Mouse (Mus musculus) cerebellum, adult (tissue): Measurements from ENCODE around the gene Olfr458.
"Not testable (repeated sequence)": the region's sequence is repeated elsewhere in the genome, so short reads cannot be mapped to it uniquely, and the experiment has no call there.

Experiments used
- ATAC-seq: cut with Nextera tagmentation; 2 replicates; pipeline ENCODE4 v1.9.2; 2017; ENCODE audit warnings: mild to moderate bottlenecking, moderate library complexity, mixed read lengths; ENCODE audit not compliant: insufficient number of reproducible peaks, low FRiP score, low TSS enrichment

Gene Olfr458

GRCm38 (mm10) chr6:42465096-42465495 lies at the start of gene Olfr458:
Gene Olfr458, minus strand, starts transcription at chr6:42465196.
- ATAC-seq, result no peak

GRCm38 (mm10) chr6:42513461-42513860 lies 48.5 kb upstream of the Olfr458 start:
- no peak for ATAC-seq

- no peak for ATAC-seq
Measured at GRCm38 (mm10) chr6:42509311-42509710, 44.3 kb upstream of the Olfr458 start.

- no peak for ATAC-seq
Measured at GRCm38 (mm10) chr6:42503478-42503877, 38.5 kb upstream of the Olfr458 start.

DNA sequence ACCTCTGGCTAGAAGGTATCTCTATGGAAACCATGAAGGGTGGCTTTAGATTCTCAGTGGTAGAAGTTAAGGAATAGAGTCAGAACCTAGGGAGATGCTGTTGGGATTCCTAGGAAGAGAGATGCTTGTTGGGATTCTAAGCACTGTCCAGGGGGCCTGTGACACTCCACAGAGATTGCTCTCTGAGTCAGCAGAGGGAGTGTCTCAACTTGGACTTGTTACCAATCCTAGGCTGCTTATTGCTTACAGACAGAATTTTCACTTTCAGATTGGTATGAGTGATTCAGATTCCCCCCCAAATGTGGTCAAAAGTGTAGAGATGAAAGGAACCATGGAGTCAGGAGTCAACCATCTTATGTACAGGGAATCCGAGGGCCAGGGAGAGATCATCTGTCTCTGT lies 24.7 kb upstream of the Olfr458 start:
- no peak for ATAC-seq

- no peak for ATAC-seq
Measured at GRCm38 (mm10) chr6:42487114-42487513, 22.1 kb upstream of the Olfr458 start, which contains the start of gene Olfr456. Gene Olfr456, minus strand, starts transcription at chr6:42487214.

GRCm38 (mm10) chr6:42484633-42485032 lies 19.6 kb upstream of the Olfr458 start:
- ATAC-seq, result no peak

DNA sequence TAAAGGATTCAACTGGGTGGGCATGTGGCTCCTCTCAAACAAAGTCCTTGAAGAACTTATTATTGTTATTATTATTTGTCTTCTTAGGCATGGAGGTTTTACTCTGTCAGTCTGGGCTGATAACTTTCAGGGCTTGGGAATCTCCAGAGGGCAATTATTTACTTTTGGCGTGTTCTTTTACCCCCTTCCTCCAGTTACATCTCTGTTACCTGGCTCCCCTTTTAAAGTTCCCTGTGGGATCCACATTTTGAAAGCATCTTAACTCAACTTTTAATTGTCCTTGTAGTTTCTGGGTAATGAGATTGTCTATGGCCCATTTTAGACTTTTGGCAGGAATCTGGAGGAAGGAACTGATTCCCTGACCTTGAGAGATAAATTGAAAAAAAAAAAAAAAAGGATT lies 11.2 kb upstream of the Olfr458 start, which contains the start of gene Olfr457:
Olfr457 (minus strand) TSS at position 101 of the 400 bp plus-strand sequence.
- ATAC-seq, result no peak

- not testable (repeated sequence) for ATAC-seq
Measured at GRCm38 (mm10) chr6:42471298-42471697, 6.3 kb upstream of the Olfr458 start.

- no peak for ATAC-seq
Measured at GRCm38 (mm10) chr6:42470542-42470941, 5.5 kb upstream of the Olfr458 start.

GRCm38 (mm10) chr6:42447381-42447780 lies 17.6 kb downstream of the Olfr458 start:
- no peak for ATAC-seq

DNA sequence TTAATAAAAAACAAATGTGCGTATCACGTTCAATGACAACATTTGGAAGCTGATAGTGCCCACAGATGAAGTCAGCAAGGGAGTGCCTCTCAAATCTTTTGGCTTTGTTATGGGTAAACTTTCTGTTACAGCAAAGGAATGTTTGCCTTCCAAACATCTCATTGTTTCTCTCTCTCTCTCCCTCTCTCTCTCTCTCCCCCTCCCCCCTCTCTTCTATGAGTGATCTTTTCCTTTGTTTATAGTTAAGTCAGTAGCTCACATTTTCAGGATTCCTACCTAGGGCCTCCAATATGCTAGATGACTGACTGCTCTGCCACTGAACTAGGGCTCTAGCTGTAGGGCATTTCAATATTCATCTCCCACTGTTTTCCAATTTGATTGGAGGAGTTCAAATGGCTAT lies 20.5 kb downstream of the Olfr458 start:
- no peak for ATAC-seq

GRCm38 (mm10) chr6:42441395-42441794 lies 23.6 kb downstream of the Olfr458 start:
- ATAC-seq, result no peak

DNA sequence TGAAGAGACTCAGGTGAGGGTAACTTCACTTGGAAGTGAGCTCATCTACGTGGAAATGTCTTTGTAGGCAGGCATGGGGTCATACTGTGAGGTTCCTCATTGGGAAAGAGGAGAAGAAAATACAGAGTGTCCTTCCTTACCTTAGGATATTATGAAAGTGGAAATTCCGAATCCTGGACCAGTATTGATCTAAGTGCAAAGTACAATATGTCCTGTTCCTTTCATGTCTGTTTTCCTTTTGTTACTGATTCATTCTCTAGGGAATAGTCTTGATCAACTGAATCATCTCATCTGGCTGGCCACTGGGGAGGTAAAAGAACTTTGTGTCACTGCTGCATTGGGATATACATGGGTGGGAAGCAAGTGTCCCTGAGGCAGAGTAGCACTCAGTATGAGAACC lies 29.5 kb downstream of the Olfr458 start:
- no peak for ATAC-seq

GRCm38 (mm10) chr6:42434446-42434845 lies 30.6 kb downstream of the Olfr458 start, which contains the start of gene Tas2r126:
Gene Tas2r126, plus strand, starts transcription at chr6:42434535.
- no peak for ATAC-seq

DNA sequence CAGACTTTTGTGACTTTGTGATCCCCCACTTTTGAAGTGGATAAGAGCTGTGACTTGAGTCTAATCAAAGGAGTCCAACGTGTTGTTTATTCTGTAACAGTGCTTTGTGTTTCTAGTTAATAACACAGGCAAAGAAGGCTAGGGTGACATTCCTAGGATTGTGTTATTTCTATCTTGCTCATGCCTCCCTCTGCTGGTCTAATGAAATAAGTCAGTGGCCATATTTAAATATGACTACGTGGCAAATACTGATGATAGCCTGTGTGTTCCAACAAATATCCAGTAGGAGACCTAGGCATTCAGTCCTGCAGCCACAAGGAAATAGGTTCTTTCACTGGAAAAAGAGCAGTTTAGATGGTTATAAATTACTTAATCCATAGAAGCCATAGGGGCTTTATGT lies 31.4 kb downstream of the Olfr458 start:
- no peak for ATAC-seq

- no peak for ATAC-seq
Measured at GRCm38 (mm10) chr6:42426337-42426736, 38.7 kb downstream of the Olfr458 start.

GRCm38 (mm10) chr6:42424472-42424871 lies 40.5 kb downstream of the Olfr458 start:
- no peak for ATAC-seq

DNA sequence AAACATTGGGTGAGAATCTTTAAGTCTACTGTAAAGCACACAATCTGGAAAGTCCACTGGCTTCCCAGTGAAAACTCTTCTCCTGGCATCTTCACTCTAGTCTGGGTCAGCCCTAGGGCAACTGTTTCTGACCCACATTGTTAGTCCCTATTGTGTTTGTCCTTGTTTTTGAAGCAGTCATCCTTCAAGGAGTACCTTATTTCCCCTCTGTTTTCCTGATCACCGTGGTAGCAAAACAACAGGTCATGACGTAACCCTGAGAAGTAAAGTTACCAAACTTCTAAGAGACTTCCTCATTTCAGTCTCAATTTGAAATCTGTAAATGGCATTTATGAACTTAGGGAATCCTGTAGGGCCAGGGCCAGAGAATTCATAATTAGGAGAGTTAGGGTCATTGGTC lies 43.6 kb downstream of the Olfr458 start:
- no peak for ATAC-seq

DNA sequence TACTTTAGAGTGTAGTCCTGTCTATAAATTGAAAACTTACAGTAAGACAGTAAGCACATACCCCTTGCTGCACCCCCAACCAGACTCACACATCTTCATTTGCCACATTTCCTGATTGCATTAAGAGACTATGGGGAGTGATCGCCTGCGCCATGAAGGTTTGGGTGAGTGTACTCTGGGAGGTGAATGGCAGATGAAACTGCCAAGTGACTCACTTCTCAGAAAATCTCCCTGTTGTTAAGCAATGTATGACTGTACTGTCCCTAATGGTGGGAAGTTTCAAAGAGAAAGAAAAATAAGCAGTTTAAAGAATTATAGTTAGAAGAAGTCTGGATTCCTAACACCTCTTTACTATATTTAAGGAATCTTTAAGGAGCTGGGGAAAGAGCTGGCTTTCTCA lies 45.6 kb downstream of the Olfr458 start:
- no peak for ATAC-seq
